Mouse (Mus musculus) G1E-ER4 (cell line): ENCODE results near the gene Olfr339. TPM values are rescaled to one million over a fixed set of nuclear protein-coding genes. Genes with fewer than 3 reads are reported as not detected.

ENCODE experiments used
- GATA1 ChIP-seq: IDR thresholded peaks from one replicate; pipeline ENCODE4 v1.8.0; 2012; ENCODE audit warnings: low read length, inconsistent platforms
- polyA plus RNA-seq: library from polyadenylated mRNA; stranded (reverse); fragments of >175 nt; gene quantifications from 2 replicates; pipeline ENCODE4 v1.2.3, GENCODE M21; 2012

The Olfr339 gene
- polyA plus RNA-seq: not detected in 2 replicates

- TF ChIP-seq GATA1: no peak
Observed at GRCm38 (mm10) chr2:36418647-36419046, at the start of gene Olfr339. Gene Olfr339 (plus strand): TSS chr2:36418947.

- TF ChIP-seq GATA1: no peak
Observed at GRCm38 (mm10) chr2:36373219-36373618, 45.5 kb upstream of the Olfr339 start, which contains the start of gene Olfr338. Gene Olfr338 (plus strand): TSS chr2:36373519.

GRCm38 (mm10) chr2:36452287-36452686 is 33.5 kb downstream of the Olfr339 start, which contains the start of gene Olfr340:
Gene Olfr340 (plus strand): TSS chr2:36452587.
- no peak for TF ChIP-seq GATA1

GRCm38 (mm10) chr2:36473634-36474033 is 54.9 kb downstream of the Olfr339 start:
- TF ChIP-seq GATA1: no peak

Other genes starting within 250 kb of the Olfr339 start
- not detected in 2 replicates for gene Ptgs1, start 188.5 kb upstream of the Olfr339 start, polyA plus RNA-seq
- gene Olfr338, start 45.4 kb upstream of the Olfr339 start, polyA plus RNA-seq: not detected in 2 replicates
- gene Olfr340, start 33.6 kb downstream of the Olfr339 start, polyA plus RNA-seq: not detected in 2 replicates
- gene Olfr341, start 63.5 kb downstream of the Olfr339 start, polyA plus RNA-seq: not detected in 2 replicates
- gene Olfr342, start 106.1 kb downstream of the Olfr339 start, polyA plus RNA-seq: not detected in 2 replicates
- gene Olfr344, start 147.7 kb downstream of the Olfr339 start, polyA plus RNA-seq: not detected in 2 replicates
- gene Olfr345, start 221.1 kb downstream of the Olfr339 start, polyA plus RNA-seq: not detected in 2 replicates